Mouse (Mus musculus): ENCODE data around the gene Sdhaf2. TPM values are rescaled to one million over a fixed set of nuclear protein-coding genes. Genes with fewer than 3 reads are reported as not detected.
A peak's percentile ranks its signal among the peaks of the same experiment; 100 is the strongest.

Sdhaf2 gene
- total RNA-seq, 2 experiments from 2014 or later, result 53.7 to 60.0 TPM

GRCm38 (mm10) chr19:10502571-10502970 lies 23.4 kb downstream of the Sdhaf2 start:
- peak in 1 of 2 experiments; percentile 24 for DNase-seq (ENCODE audit: low spot score in 2 of 2)
- intact Hi-C loops (cut with DNase I), result no loop called here

- intact Hi-C loops (cut with DNase I), result no loop called here
- DNase-seq (ENCODE audit: low spot score in 2 of 2), result peak in 1 of 2 experiments; percentile 28
These were observed 25.4 kb downstream of the Sdhaf2 start for GRCm38 (mm10) chr19:10500581-10500980.

GRCm38 (mm10) chr19:10497512-10498160 lies 28.3 kb downstream of the Sdhaf2 start:
- peak in 1 of 2 experiments; percentile 53 for DNase-seq (ENCODE audit: low spot score in 2 of 2)
- intact Hi-C loops (cut with DNase I), result no loop called here

GRCm38 (mm10) chr19:10496976-10497375 lies 29.0 kb downstream of the Sdhaf2 start:
- DNase-seq (ENCODE audit: low spot score in 2 of 2), result no peak
- intact Hi-C loops (cut with DNase I), result no loop called here

GRCm38 (mm10) chr19:10495670-10496069 lies 30.3 kb downstream of the Sdhaf2 start:
- no peak for DNase-seq (ENCODE audit: low spot score in 2 of 2)
- intact Hi-C loops (cut with DNase I), result no loop called here

GRCm38 (mm10) chr19:10486264-10486738 lies 39.6 kb downstream of the Sdhaf2 start:
- DNase-seq (ENCODE audit: low spot score in 2 of 2), result peak; percentile 75 to 79
- intact Hi-C loops (cut with DNase I), result loop anchor here (1.0 to 10.0 kb wide), 3 partner anchors 37 to 232 kb away; no protein-coding TSS in a partner anchor

GRCm38 (mm10) chr19:10482703-10483102 lies 43.2 kb downstream of the Sdhaf2 start, which contains the start of gene Ppp1r32:
Gene Ppp1r32, minus strand, starts transcription at chr19:10482928.
- intact Hi-C loops (cut with DNase I), result loop anchor here (2.0 to 10.0 kb wide), 2 partner anchors 26 to 228 kb away; partner anchors contain the start of gene Lrrc10b
- DNase-seq (ENCODE audit: low spot score in 2 of 2), result no peak

- intact Hi-C loops (cut with DNase I), result no loop called here
- DNase-seq (ENCODE audit: low spot score in 2 of 2), result no peak
These were observed 46.4 kb downstream of the Sdhaf2 start for GRCm38 (mm10) chr19:10479541-10479940.

GRCm38 (mm10) chr19:10473779-10474178 lies 52.2 kb downstream of the Sdhaf2 start:
- no peak for DNase-seq (ENCODE audit: low spot score in 2 of 2)
- intact Hi-C loops (cut with DNase I), result no loop called here

- intact Hi-C loops (cut with DNase I), result no loop called here
- peak in 1 of 2 experiments; percentile 74 for DNase-seq (ENCODE audit: low spot score in 2 of 2)
These were observed 53.0 kb downstream of the Sdhaf2 start for GRCm38 (mm10) chr19:10472958-10473357.

- intact Hi-C loops (cut with DNase I), result no loop called here
- peak in 1 of 2 experiments; percentile 62 for DNase-seq (ENCODE audit: low spot score in 2 of 2)
These were observed 56.7 kb downstream of the Sdhaf2 start for GRCm38 (mm10) chr19:10469171-10469658.

GRCm38 (mm10) chr19:10464427-10464826 lies 61.5 kb downstream of the Sdhaf2 start:
- no peak for DNase-seq (ENCODE audit: low spot score in 2 of 2)
- intact Hi-C loops (cut with DNase I), result no loop called here

- DNase-seq (ENCODE audit: low spot score in 2 of 2), result no peak
- intact Hi-C loops (cut with DNase I), result no loop called here
These were observed 64.4 kb downstream of the Sdhaf2 start for GRCm38 (mm10) chr19:10461584-10461983.

GRCm38 (mm10) chr19:10459907-10460306 lies 66.0 kb downstream of the Sdhaf2 start:
- intact Hi-C loops (cut with DNase I), result no loop called here
- DNase-seq (ENCODE audit: low spot score in 2 of 2), result peak in 1 of 2 experiments; percentile 29

GRCm38 (mm10) chr19:10458096-10458495 lies 67.8 kb downstream of the Sdhaf2 start:
- DNase-seq (ENCODE audit: low spot score in 2 of 2), result peak in 1 of 2 experiments; percentile 81
- intact Hi-C loops (cut with DNase I), result no loop called here

- intact Hi-C loops (cut with DNase I), result loop anchor here (2.0 kb wide), 1 partner anchor 25 kb away; the partner anchor contains the start of gene Ppp1r32
- peak in 1 of 2 experiments; percentile 22 for DNase-seq (ENCODE audit: low spot score in 2 of 2)
These were observed 68.5 kb downstream of the Sdhaf2 start for GRCm38 (mm10) chr19:10457484-10457800.

- intact Hi-C loops (cut with DNase I), result loop anchor here (2.0 kb wide), 1 partner anchor 26 kb away; the partner anchor contains the start of gene Ppp1r32
These were observed 69.0 kb downstream of the Sdhaf2 start, which contains the start of gene Lrrc10b for GRCm38 (mm10) chr19:10456752-10457483. Gene Lrrc10b, minus strand, starts transcription at chr19:10457473.

GRCm38 (mm10) chr19:10455437-10455806 lies 70.5 kb downstream of the Sdhaf2 start:
- intact Hi-C loops (cut with DNase I), result no loop called here
- no peak for DNase-seq (ENCODE audit: low spot score in 2 of 2)

More at GRCm38 (mm10) chr19:10456752-10457483, 69.0 kb downstream of the Sdhaf2 start, which contains the start of gene Lrrc10b:
- peak; percentile 73 to 77 for DNase-seq (ENCODE audit: low spot score in 2 of 2)

GRCm38 (mm10) chr19:10454718-10455436 lies 71.1 kb downstream of the Sdhaf2 start:
- intact Hi-C loops (cut with DNase I), result no loop called here
- no peak for DNase-seq (ENCODE audit: low spot score in 2 of 2)

All from left cerebral cortex, postnatal 25 days (tissue).